Mouse (Mus musculus) heart, adult 2 months (tissue): ENCODE data around the gene Tectb.

Source experiments
- CTCF ChIP-seq: fragments of 200-600 bp; IDR thresholded peaks from 2 replicates; pipeline ENCODE4 v1.8.1; 2022; ENCODE audit warnings: antibody characterized with exemption, mild to moderate bottlenecking, moderate library complexity
- EP300 ChIP-seq: fragments of 200-500 bp; IDR thresholded peaks from 2 replicates; pipeline ENCODE4 v1.6.1; 2011; ENCODE audit warnings: low read depth, low read length, control low read depth; ENCODE audit not compliant: insufficient read depth
- POLR2A ChIP-seq: fragments of 200-500 bp; IDR thresholded peaks from 2 replicates; pipeline ENCODE4 v1.6.1; 2011; ENCODE audit warnings: mild to moderate bottlenecking, low read depth, low read length, control low read depth; ENCODE audit not compliant: insufficient read depth

DNA sequence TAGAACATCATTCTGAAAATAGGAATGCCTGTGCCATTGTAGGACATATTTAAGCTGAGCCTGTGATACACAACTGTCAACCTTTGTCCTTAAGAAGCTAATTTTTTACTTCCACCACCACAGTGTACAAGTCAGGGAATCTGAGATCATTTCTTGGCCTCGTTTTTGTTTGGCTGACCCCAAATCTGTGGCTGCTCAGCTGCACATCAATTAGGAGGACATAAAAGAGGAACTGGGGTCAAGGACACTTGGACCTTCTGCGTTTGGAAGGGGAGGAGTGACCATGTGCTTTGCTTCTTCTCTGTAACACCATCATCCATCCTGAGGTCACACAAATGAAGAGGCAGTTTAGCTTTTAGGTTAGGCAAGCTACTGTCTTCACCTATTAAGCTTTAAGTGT, 55.5 kb downstream of the Tectb start:
- no peak for TF ChIP-seq CTCF
- no peak for TF ChIP-seq EP300
- no peak for TF ChIP-seq POLR2A
